Mouse (Mus musculus) lung, postnatal 0 days (tissue): Measurements from ENCODE around the gene Smgc.
"Not testable (repeated sequence)": the region's sequence is repeated elsewhere in the genome, so short reads cannot be mapped to it uniquely, and the experiment has no call there.

Experiments
- CTCF ChIP-seq: IDR thresholded peaks from 2 replicates; pipeline ENCODE4 v1.5.1; 2016; ENCODE audit warnings: antibody characterized with exemption, mild to moderate bottlenecking
- EP300 ChIP-seq: IDR thresholded peaks from 2 replicates; pipeline ENCODE4 v1.6.1; 2016; ENCODE audit warnings: antibody characterized with exemption, mild to moderate bottlenecking, control low read depth

DNA sequence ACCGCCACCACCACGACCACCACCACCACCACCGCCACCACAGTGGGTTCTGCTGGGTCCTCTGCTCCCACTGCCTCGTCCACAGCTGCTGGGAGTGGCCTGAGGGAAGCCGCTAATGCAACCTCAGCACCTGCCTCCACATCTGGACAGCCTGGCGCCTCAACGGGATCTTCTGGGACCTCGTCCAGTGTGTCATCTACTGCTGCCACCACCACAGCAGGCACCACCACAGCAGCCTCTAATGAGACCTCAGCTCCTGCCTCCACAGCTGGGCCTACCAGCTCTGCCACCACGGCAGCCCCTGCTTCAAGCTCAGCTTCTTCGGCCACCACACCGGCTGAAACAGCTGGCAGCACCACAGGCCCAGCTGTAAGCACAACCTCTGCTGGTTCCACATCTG, 69.0 kb downstream of the Smgc start:
- TF ChIP-seq EP300, CTCF: not testable (repeated sequence)
